Mouse (Mus musculus) heart, embryonic 14.5 days (tissue): ENCODE results near the gene Gm10160. TPM values are rescaled to one million over a fixed set of nuclear protein-coding genes. Genes with fewer than 3 reads are reported as not detected.

ENCODE experiments used
- ATAC-seq: fragments of 200-750 bp; cut with Nextera tagmentation; 2 replicates; pipeline ENCODE4 v1.8.0; 2017; ENCODE audit warnings: low read depth, moderate TSS enrichment; ENCODE audit not compliant: insufficient number of reproducible peaks, insufficient read depth, low FRiP score
- H3K27ac ChIP-seq, 2 experiments: fragments of 200-500 bp in 1 of 2; fragments of 300-500 bp in 1 of 2; sonication (generic) in 1 of 2; replicated peaks in 1 of 2; 2 replicates each; pipeline ENCODE4 v1.5.1; 2012 to 2014; ENCODE audit warnings: low read depth in 2 of 2, low read length in 2 of 2, control low read depth in 1 of 2, mild to moderate bottlenecking in 1 of 2, mixed read lengths in 1 of 2; ENCODE audit not compliant: control insufficient read depth in 1 of 2, insufficient read depth in 1 of 2
- H3K27me3 ChIP-seq: fragments of 300-500 bp; sonication (generic); 2 replicates; pipeline ENCODE4 v1.6.1; 2014; ENCODE audit warnings: mild to moderate bottlenecking, low read length, control low read depth; ENCODE audit not compliant: control insufficient read depth, insufficient read depth
- H3K36me3 ChIP-seq: fragments of 300-500 bp; sonication (generic); 2 replicates; pipeline ENCODE4 v1.6.1; 2014; ENCODE audit warnings: mild to moderate bottlenecking, control low read depth, low read length, mixed read lengths; ENCODE audit not compliant: control insufficient read depth, insufficient read depth
- H3K4me1 ChIP-seq, 2 experiments: fragments of 200-500 bp in 1 of 2; fragments of 300-500 bp in 1 of 2; sonication (generic) in 1 of 2; 2 replicates each; pipeline ENCODE4 v1.6.1; 2012 to 2014; ENCODE audit warnings: low read length in 2 of 2, control low read depth in 1 of 2, mixed read lengths in 1 of 2; ENCODE audit not compliant: control insufficient read depth in 2 of 2, insufficient read depth in 2 of 2
- H3K4me2 ChIP-seq: fragments of 300-500 bp; sonication (generic); 2 replicates; pipeline ENCODE4 v1.6.1; 2014; ENCODE audit warnings: mild to moderate bottlenecking, low read length
- H3K4me3 ChIP-seq, 2 experiments: fragments of 200-500 bp in 1 of 2; fragments of 300-500 bp in 1 of 2; sonication (generic) in 1 of 2; 2 replicates each; pipeline ENCODE4 v1.5.1; 2012 to 2014; ENCODE audit warnings: low read length in 2 of 2, mild to moderate bottlenecking in 2 of 2, control low read depth in 1 of 2, low read depth in 1 of 2, moderate library complexity in 1 of 2; ENCODE audit not compliant: control insufficient read depth in 1 of 2, insufficient read depth in 1 of 2
- H3K9ac ChIP-seq: fragments of 300-500 bp; sonication (generic); 2 replicates; pipeline ENCODE4 v1.6.1; 2014; ENCODE audit warnings: mild to moderate bottlenecking, low read length
- H3K9me3 ChIP-seq: fragments of 300-500 bp; sonication (generic); 2 replicates; pipeline ENCODE4 v1.6.1; 2016; ENCODE audit warnings: low read length, control low read depth; ENCODE audit not compliant: control insufficient read depth
- WGBS: fragments of 180-500 bp; shearing (Covaris S2); extraction: QIAGEN DNeasy Blood & Tissue Kit; methylation state at CpG from one replicate; pipeline ENCODE4 v1.1.7; 2014; 5-methylcytosine and 5-hydroxymethylcytosine counted together
- polyA plus RNA-seq: library from polyadenylated mRNA; unstranded; fragments of >200 nt; fragmentation: Nextera tagmentation; extraction: Ambion mirVana; gene quantifications from 2 replicates; pipeline ENCODE4 v1.2.1, GENCODE M21; 2014

The Gm10160 gene
- polyA plus RNA-seq, 1 experiment from 2014 or later: not detected

- Histone ChIP-seq H3K4me3 (peak overlapping the region in 1 of 2 experiments; percentile 76; a peak in 1 of 4 replicates), H3K4me2 (peak overlapping the region; percentile 84), H3K27me3 (no peaks in the 10 kb centered on the region), H3K9ac (peak overlapping the region; percentile 80), H3K27ac (no peak overlapping the region), H3K36me3 (no peaks in the 10 kb centered on the region), H3K9me3 (no peaks in the 10 kb centered on the region), H3K4me1 (peaks cover 27 to 30% of the 10 kb centered on the region in 2 experiments)
- WGBS: 12% methylated on average over 9 of the region's 9 CpGs
- ATAC-seq: no peak
Measured at GRCm38 (mm10) chr7:81858236-81858635, 2.6 kb upstream of the Gm10160 start.

DNA sequence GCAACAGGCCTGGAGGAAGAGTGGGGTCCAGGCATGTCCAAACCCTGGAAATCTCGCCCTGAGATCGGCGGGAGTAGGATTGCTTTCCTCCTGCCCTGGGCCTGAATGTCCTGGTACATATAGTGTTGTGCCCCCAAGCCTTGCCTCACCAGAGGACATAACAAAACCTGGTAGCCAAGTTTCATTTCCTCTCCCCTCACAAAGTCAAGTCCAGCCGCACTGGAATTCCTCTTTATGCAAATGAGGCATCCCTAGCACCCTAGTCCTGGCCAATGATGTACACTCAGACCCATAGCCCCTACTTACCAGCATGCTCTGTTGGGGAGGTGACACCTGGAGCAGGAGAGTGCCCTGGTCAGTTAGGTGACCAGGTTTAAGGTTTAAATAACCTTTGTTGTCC lies 627 bp upstream of the Gm10160 start:
- H3K27ac ChIP-seq: no peak overlapping the region
- 78% methylated on average over 4 of the region's 4 CpGs for WGBS
- H3K9me3 ChIP-seq: no peaks in the 10 kb centered on the region
- no peak overlapping the region for H3K9ac ChIP-seq
- no peak overlapping the region for H3K4me2 ChIP-seq
- H3K36me3 ChIP-seq: no peaks in the 10 kb centered on the region
- peaks cover 16 to 28% of the 10 kb centered on the region in 2 experiments for H3K4me1 ChIP-seq
- ATAC-seq: no peak
- no peaks in the 10 kb centered on the region for H3K27me3 ChIP-seq
- no peak overlapping the region for H3K4me3 ChIP-seq

GRCm38 (mm10) chr7:81854568-81855307 lies 856 bp downstream of the Gm10160 start:
- Histone ChIP-seq H3K27ac (peak overlapping the region; percentile 52 to 79), H3K36me3 (no peaks in the 10 kb centered on the region), H3K27me3 (no peaks in the 10 kb centered on the region), H3K4me3 (peak overlapping the region in 1 of 2 experiments; percentile 17; a peak in 2 of 4 replicates), H3K4me2 (peak overlapping the region; percentile 57), H3K9ac (0 out of 2 replicates have a peak overlapping the region, but pooled peaks have one; percentile 13), H3K4me1 (peaks cover 10 to 20% of the 10 kb centered on the region in 2 experiments), H3K9me3 (no peaks in the 10 kb centered on the region)
- peak; percentile 23; the same call in 1 of the 2 replicates for ATAC-seq
- 18% methylated on average over 8 of the region's 8 CpGs for WGBS

GRCm38 (mm10) chr7:81851706-81852105 lies 3.9 kb downstream of the Gm10160 start:
- WGBS: 68% methylated on average over 3 of the region's 3 CpGs
- no peak overlapping the region for H3K27ac ChIP-seq
- peaks cover 5 to 11% of the 10 kb centered on the region in 2 experiments; a peak in 3 of 4 replicates for H3K4me1 ChIP-seq
- ATAC-seq: no peak
- no peak overlapping the region for H3K4me2 ChIP-seq
- H3K36me3 ChIP-seq: no peaks in the 10 kb centered on the region
- no peak overlapping the region for H3K9ac ChIP-seq
- no peak overlapping the region for H3K4me3 ChIP-seq
- H3K27me3 ChIP-seq: no peaks in the 10 kb centered on the region
- no peaks in the 10 kb centered on the region for H3K9me3 ChIP-seq

GRCm38 (mm10) chr7:81850171-81850570 lies 5.4 kb downstream of the Gm10160 start:
- H3K4me3 ChIP-seq: no peak overlapping the region
- no peak overlapping the region for H3K27ac ChIP-seq
- WGBS: 71% methylated on average over 6 of the region's 6 CpGs
- H3K27me3 ChIP-seq: no peaks in the 10 kb centered on the region
- no peak overlapping the region for H3K4me2 ChIP-seq
- no peaks in the 10 kb centered on the region for H3K9me3 ChIP-seq
- no peak for ATAC-seq
- H3K4me1 ChIP-seq: peaks cover 5 to 11% of the 10 kb centered on the region in 2 experiments; a peak in 3 of 4 replicates
- no peak overlapping the region for H3K9ac ChIP-seq
- no peaks in the 10 kb centered on the region for H3K36me3 ChIP-seq

DNA sequence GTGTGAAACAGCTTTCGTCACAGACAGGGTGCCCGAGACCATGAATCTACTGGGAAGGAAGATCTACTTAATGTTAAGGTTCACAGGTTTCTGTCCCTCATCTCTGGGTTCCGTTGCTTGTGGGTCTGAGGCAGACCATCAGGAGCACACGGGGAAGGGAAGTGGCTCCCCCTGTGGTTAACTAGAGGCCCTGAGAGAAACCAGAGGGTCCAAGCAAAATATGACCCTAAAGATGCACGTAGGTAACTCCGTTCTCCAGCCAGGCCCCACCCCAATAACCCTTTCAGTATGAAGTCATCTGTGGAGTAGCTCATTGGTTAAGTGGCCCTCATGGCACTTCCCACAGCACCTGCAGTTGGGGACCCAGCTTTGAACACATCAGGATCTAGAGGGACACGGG lies 6.0 kb downstream of the Gm10160 start:
- Histone ChIP-seq H3K4me2 (no peak overlapping the region), H3K9ac (no peak overlapping the region), H3K27me3 (no peaks in the 10 kb centered on the region), H3K4me3 (no peak overlapping the region), H3K4me1 (peaks cover 2 to 8% of the 10 kb centered on the region in 2 experiments; a peak in 2 of 4 replicates), H3K27ac (no peak overlapping the region), H3K36me3 (no peaks in the 10 kb centered on the region), H3K9me3 (no peaks in the 10 kb centered on the region)
- WGBS: 93% methylated on average over 7 of the region's 7 CpGs
- ATAC-seq: no peak

DNA sequence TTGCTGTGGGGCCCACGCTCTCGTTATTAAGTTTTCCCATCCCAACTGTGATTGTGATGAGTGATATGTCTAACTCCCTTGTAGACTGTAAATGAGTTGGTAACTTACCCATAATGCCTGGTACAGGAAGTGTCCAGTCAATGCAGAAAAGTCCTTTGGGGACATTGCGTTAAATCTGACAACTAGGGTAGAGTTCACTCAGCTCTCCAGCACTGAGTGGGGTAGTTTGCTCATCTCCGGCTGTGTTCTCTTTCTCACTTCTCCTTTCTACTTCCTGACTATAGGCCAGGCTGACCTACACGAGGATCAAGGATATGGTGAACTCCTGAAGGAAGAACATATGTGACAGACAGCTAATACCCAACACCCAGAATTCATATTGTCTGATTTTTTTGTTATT lies 6.4 kb downstream of the Gm10160 start:
- H3K36me3 ChIP-seq: no peaks in the 10 kb centered on the region
- WGBS: 88% methylated on average over 5 of the region's 5 CpGs
- no peak overlapping the region for H3K27ac ChIP-seq
- no peak for ATAC-seq
- peaks cover under 1 to 4% of the 10 kb centered on the region in 2 experiments; a peak in 2 of 4 replicates for H3K4me1 ChIP-seq
- H3K9ac ChIP-seq: no peak overlapping the region
- H3K4me2 ChIP-seq: no peak overlapping the region
- no peak overlapping the region for H3K4me3 ChIP-seq
- no peaks in the 10 kb centered on the region for H3K27me3 ChIP-seq
- H3K9me3 ChIP-seq: no peaks in the 10 kb centered on the region
